Mouse (Mus musculus): ENCODE data around the gene Cox7b2. TPM values are rescaled to one million over a fixed set of nuclear protein-coding genes. Genes with fewer than 3 reads are reported as not detected.
"Not testable (repeated sequence)": the region's sequence is repeated elsewhere in the genome, so short reads cannot be mapped to it uniquely, and the experiment has no call there.

Gene Cox7b2
- under 1 TPM in 1 of 2 experiments, not detected in 1; 0.71 TPM for total RNA-seq (2021)

- no peak for DNase-seq (ENCODE audit: extremely low spot score in 1 of 2, low spot score in 2 of 2)
- intact Hi-C loops (cut with DNase I): no loop called here
These were observed at the start of gene Cox7b2 for GRCm38 (mm10) chr5:71548079-71548478. Gene Cox7b2 (minus strand): TSS chr5:71548205.

GRCm38 (mm10) chr5:71595321-71595720, 47.3 kb upstream of the Cox7b2 start:
- no peak for DNase-seq (ENCODE audit: extremely low spot score in 1 of 2, low spot score in 2 of 2)
- intact Hi-C loops (cut with DNase I): no loop called here

GRCm38 (mm10) chr5:71593745-71594255, 45.8 kb upstream of the Cox7b2 start:
- DNase-seq (ENCODE audit: extremely low spot score in 1 of 2, low spot score in 2 of 2): no peak
- intact Hi-C loops (cut with DNase I): no loop called here

- DNase-seq (ENCODE audit: extremely low spot score in 1 of 2, low spot score in 2 of 2): no peak
- intact Hi-C loops (cut with DNase I): no loop called here
These were observed 23.7 kb upstream of the Cox7b2 start for GRCm38 (mm10) chr5:71571646-71572237.

- intact Hi-C loops (cut with DNase I): no loop called here
- no peak for DNase-seq (ENCODE audit: extremely low spot score in 1 of 2, low spot score in 2 of 2)
These were observed 2.5 kb downstream of the Cox7b2 start for GRCm38 (mm10) chr5:71545554-71545953.

GRCm38 (mm10) chr5:71525486-71525885, 22.5 kb downstream of the Cox7b2 start:
- intact Hi-C loops (cut with DNase I): not testable (repeated sequence)

GRCm38 (mm10) chr5:71502058-71502678, 45.8 kb downstream of the Cox7b2 start:
- intact Hi-C loops (cut with DNase I): loop anchor here (5.0 to 10.0 kb wide), 3 partner anchors 463 to 765 kb away; no protein-coding TSS in a partner anchor
- peak; percentile 58 to 71 for DNase-seq (ENCODE audit: extremely low spot score in 1 of 2, low spot score in 2 of 2)

More at GRCm38 (mm10) chr5:71525486-71525885, 22.5 kb downstream of the Cox7b2 start:
- DNase-seq (ENCODE audit: extremely low spot score in 1 of 2, low spot score in 2 of 2): not testable (repeated sequence)

GRCm38 (mm10) chr5:71495621-71496020, 52.4 kb downstream of the Cox7b2 start:
- DNase-seq (ENCODE audit: extremely low spot score in 1 of 2, low spot score in 2 of 2): peak in 1 of 2 experiments; percentile 5
- intact Hi-C loops (cut with DNase I): no loop called here

- intact Hi-C loops (cut with DNase I): no loop called here
- no peak for DNase-seq (ENCODE audit: extremely low spot score in 1 of 2, low spot score in 2 of 2)
These were observed 91.0 kb downstream of the Cox7b2 start for GRCm38 (mm10) chr5:71456957-71457356.

GRCm38 (mm10) chr5:71440174-71440573, 107.8 kb downstream of the Cox7b2 start:
- intact Hi-C loops (cut with DNase I): no loop called here
- peak in 1 of 2 experiments; percentile 65 for DNase-seq (ENCODE audit: extremely low spot score in 1 of 2, low spot score in 2 of 2)

Other genes starting within 250 kb of the Cox7b2 start
- gene Gabrb1, start 109.9 kb upstream of the Cox7b2 start, total RNA-seq (2021): 10 to 100 TPM; 83.0 to 86.6 TPM
- 10 to 100 TPM; 66.8 to 67.1 TPM for gene Gabra4, start 110.1 kb upstream of the Cox7b2 start, total RNA-seq (2021)